Mouse (Mus musculus): ENCODE measurements around the gene Twist1.

Twist1 gene

GRCm38 (mm10) chr12:33966490-33967415, 9.3 kb downstream of the Twist1 start:
- in situ Hi-C loops (cut with MboI, MseI), result no loop called here

GRCm38 (mm10) chr12:33967514-33967913, 10.0 kb downstream of the Twist1 start:
- in situ Hi-C loops (cut with MboI, MseI), result no loop called here

GRCm38 (mm10) chr12:33968041-33968897, 10.8 kb downstream of the Twist1 start:
- in situ Hi-C loops (cut with MboI, MseI), result no loop called here

DNA sequence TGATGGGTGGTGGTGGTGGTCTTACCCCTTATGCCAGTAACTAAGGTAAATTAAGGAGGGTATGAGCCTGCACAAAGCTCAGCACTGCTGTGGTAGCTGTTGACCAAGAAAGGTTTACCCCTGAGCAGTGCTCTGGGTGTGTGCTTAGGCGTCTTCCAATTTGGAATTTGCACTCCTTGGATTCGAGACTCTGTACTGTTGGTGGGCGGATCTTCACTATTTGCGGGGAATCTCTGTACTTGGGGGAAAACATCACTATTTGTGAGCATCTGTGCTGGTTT, 11.4 kb downstream of the Twist1 start:
- in situ Hi-C loops (cut with MboI, MseI), result no loop called here

DNA sequence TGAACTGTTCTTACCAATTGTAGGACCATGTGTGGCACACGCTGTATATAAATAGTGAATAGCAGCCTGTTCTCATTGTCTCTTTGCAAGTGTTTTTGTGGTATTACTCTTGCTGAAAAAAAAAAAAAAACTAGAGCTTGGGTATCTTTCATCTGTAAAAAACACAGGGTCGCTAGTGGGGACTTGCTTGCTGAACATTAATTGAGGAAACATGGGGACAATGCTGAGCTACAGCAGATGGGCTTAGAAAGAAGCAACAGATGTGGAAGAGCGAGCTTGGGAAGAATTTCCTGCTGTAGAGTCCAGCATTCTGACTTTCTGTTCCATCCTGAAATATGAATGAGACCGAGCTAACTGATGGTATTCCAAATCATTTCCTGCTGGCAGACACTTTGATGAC, 22.7 kb downstream of the Twist1 start:
- in situ Hi-C loops (cut with MboI, MseI), result no loop called here

DNA sequence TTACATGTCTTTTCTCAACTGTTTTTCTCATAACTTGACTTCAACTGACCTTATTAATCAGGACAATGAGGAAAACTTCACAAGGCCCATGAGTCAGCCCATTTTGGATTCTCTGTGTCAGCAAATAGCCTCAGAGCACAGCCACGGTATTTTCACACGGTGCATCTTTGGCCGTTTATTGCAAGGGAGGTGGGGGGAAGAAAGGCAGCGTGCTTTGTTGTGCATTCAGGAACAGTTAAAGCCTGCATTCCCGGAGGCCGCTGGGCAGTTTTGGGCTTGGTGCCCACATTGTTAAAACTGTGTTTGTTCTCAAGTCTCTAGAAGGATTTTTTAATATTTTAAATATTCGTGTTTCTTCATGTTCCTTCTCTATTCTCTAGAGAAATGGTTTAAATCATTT, 24.0 kb downstream of the Twist1 start:
- in situ Hi-C loops (cut with MboI, MseI), result no loop called here

- in situ Hi-C loops (cut with MboI, MseI), result no loop called here
Observed at GRCm38 (mm10) chr12:33993127-33993526, 35.7 kb downstream of the Twist1 start.
